Mouse (Mus musculus) spleen, adult 2 months (tissue): Measurements from ENCODE around the gene Tmed9.

Experiments
- CTCF ChIP-seq: fragments of 200-500 bp; IDR thresholded peaks from 2 replicates; pipeline ENCODE4 v1.5.1; 2011; ENCODE audit warnings: mild to moderate bottlenecking, inconsistent platforms; ENCODE audit not compliant: insufficient read depth, insufficient read length, insufficient replicate concordance; ENCODE audit errors: extremely low read depth
- POLR2A ChIP-seq: fragments of 200-500 bp; IDR thresholded peaks from 2 replicates; pipeline ENCODE4 v1.6.1; 2011; ENCODE audit warnings: low read depth, low read length, inconsistent platforms

DNA sequence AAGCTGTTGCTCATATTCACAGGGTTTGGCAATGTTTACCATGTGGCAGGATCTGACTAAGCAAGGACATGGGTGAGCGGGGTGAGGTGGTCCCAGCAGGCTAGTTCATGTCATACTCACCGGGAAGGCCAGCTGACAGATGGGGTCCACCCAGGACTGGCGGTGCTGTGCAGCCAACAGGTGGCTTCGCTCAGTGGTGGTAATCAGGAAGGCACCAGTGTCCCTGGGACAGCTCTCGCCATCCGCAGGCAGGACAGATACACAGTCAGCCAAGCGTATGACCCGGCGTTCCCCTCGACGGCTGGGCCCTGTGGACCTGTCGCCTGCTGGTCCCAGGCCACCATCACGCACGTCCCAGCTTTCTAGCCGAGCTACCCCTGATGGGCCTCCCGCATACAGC lies 46.3 kb upstream of the Tmed9 start:
- TF ChIP-seq CTCF (no peak; the same call in 1 of the 2 replicates), POLR2A (no peak)
